Mouse (Mus musculus): ENCODE measurements at regions not wholly inside any gene's neighbourhood (a gene's known extent, or its start where the extent isn't known, plus 50 kb on each side); places are given as distances from the start of the nearest gene placed in this dataset.

GRCm38 (mm10) chr6:110120406-110120805 is 525.0 kb upstream of the Grm7 start:
- 83% methylated on average over 1 of the region's 1 CpGs for WGBS
- DNase-seq (no peak), ATAC-seq (ENCODE audit: low FRiP score, low TSS enrichment) (no peak)
- H3K9ac ChIP-seq (replicated peaks; ENCODE audit: low read length): no peak overlapping the region
- H3K4me1 ChIP-seq (ENCODE audit: control insufficient read depth, insufficient read depth, low read length): no peaks in the 10 kb centered on the region
- no peak overlapping the region for H3K4me3 ChIP-seq (replicated peaks; ENCODE audit: low read depth, low read length)
- no peak overlapping the region for H3K4me2 ChIP-seq (ENCODE audit: low read length)
- H3K36me3 ChIP-seq (ENCODE audit: control insufficient read depth, insufficient read depth, low read length): no peaks in the 10 kb centered on the region
- no peak overlapping the region for H3K27ac ChIP-seq (replicated peaks; ENCODE audit: low read depth, low read length)
- H3K27me3 ChIP-seq (ENCODE audit: control insufficient read depth, insufficient read depth, low read length): peaks cover 18% of the 10 kb centered on the region
- H3K9me3 ChIP-seq (ENCODE audit: control insufficient read depth, low read length): no peaks in the 10 kb centered on the region

GRCm38 (mm10) chr6:110132271-110132670 is 513.1 kb upstream of the Grm7 start:
- peak; percentile 11 for DNase-seq
- H3K9ac ChIP-seq (replicated peaks; ENCODE audit: low read length): no peak overlapping the region
- 77% methylated on average over 3 of the region's 3 CpGs for WGBS

DNA sequence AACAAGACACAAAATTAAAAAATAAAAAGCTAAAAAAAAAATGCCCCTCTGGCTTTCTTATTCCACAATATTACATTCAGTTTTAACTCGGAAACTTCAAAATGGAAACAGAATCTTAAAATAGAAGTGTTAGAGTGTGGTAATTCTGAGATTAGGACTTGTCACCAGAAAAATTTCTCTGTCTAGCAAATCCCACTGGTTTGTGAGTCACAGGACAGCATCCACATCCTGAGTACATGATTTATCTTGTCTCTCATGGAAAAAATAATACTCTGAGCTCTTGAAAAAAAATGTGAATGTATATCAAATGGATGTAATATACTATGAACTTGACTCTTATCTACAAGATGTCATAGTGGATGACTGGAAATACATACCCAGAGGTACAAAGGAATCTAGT is 511.8 kb upstream of the Grm7 start:
- DNase-seq: no peak
- Histone ChIP-seq H3K27me3 (ENCODE audit: control insufficient read depth, insufficient read depth, low read length) (no peaks in the 10 kb centered on the region), H3K4me2 (ENCODE audit: low read length) (no peak overlapping the region), H3K4me3 (replicated peaks; ENCODE audit: low read depth, low read length) (no peak overlapping the region), H3K4me1 (ENCODE audit: control insufficient read depth, insufficient read depth, low read length) (no peaks in the 10 kb centered on the region), H3K9ac (replicated peaks; ENCODE audit: low read length) (no peak overlapping the region), H3K9me3 (ENCODE audit: control insufficient read depth, low read length) (no peaks in the 10 kb centered on the region), H3K27ac (replicated peaks; ENCODE audit: low read depth, low read length) (no peak overlapping the region), H3K36me3 (ENCODE audit: control insufficient read depth, insufficient read depth, low read length) (no peaks in the 10 kb centered on the region)
- 87% methylated on average over 1 of the region's 1 CpGs for WGBS
- ATAC-seq (ENCODE audit: low FRiP score, low TSS enrichment): no peak

More at GRCm38 (mm10) chr6:110132271-110132670, 513.1 kb upstream of the Grm7 start:
- Histone ChIP-seq H3K27me3 (ENCODE audit: control insufficient read depth, insufficient read depth, low read length) (no peaks in the 10 kb centered on the region), H3K4me3 (replicated peaks; ENCODE audit: low read depth, low read length) (no peak overlapping the region), H3K4me2 (ENCODE audit: low read length) (no peak overlapping the region), H3K27ac (replicated peaks; ENCODE audit: low read depth, low read length) (no peak overlapping the region), H3K4me1 (ENCODE audit: control insufficient read depth, insufficient read depth, low read length) (no peaks in the 10 kb centered on the region), H3K9me3 (ENCODE audit: control insufficient read depth, low read length) (no peaks in the 10 kb centered on the region), H3K36me3 (ENCODE audit: control insufficient read depth, insufficient read depth, low read length) (no peaks in the 10 kb centered on the region)
- ATAC-seq (ENCODE audit: low FRiP score, low TSS enrichment): no peak

GRCm38 (mm10) chr6:110137043-110137650 is 508.2 kb upstream of the Grm7 start:
- DNase-seq (peak; percentile 13), ATAC-seq (ENCODE audit: low FRiP score, low TSS enrichment) (no peak)
- no peaks in the 10 kb centered on the region for H3K36me3 ChIP-seq (ENCODE audit: control insufficient read depth, insufficient read depth, low read length)
- H3K27me3 ChIP-seq (ENCODE audit: control insufficient read depth, insufficient read depth, low read length): no peaks in the 10 kb centered on the region
- no peak overlapping the region for H3K9ac ChIP-seq (replicated peaks; ENCODE audit: low read length)
- no peak overlapping the region for H3K4me2 ChIP-seq (ENCODE audit: low read length)
- H3K9me3 ChIP-seq (ENCODE audit: control insufficient read depth, low read length): no peaks in the 10 kb centered on the region
- 31% methylated on average over 7 of the region's 7 CpGs for WGBS
- H3K4me3 ChIP-seq (replicated peaks; ENCODE audit: low read depth, low read length): no peak overlapping the region
- H3K27ac ChIP-seq (replicated peaks; ENCODE audit: low read depth, low read length): no peak overlapping the region
- no peaks in the 10 kb centered on the region for H3K4me1 ChIP-seq (ENCODE audit: control insufficient read depth, insufficient read depth, low read length)

GRCm38 (mm10) chr6:110139396-110139795 is 506.0 kb upstream of the Grm7 start:
- H3K9ac ChIP-seq (replicated peaks; ENCODE audit: low read length): no peak overlapping the region
- ATAC-seq (ENCODE audit: low FRiP score, low TSS enrichment) (no peak), DNase-seq (no peak)
- no peaks in the 10 kb centered on the region for H3K27me3 ChIP-seq (ENCODE audit: control insufficient read depth, insufficient read depth, low read length)
- WGBS: 88% methylated on average over 2 of the region's 2 CpGs
- H3K4me3 ChIP-seq (replicated peaks; ENCODE audit: low read depth, low read length): no peak overlapping the region
- H3K4me2 ChIP-seq (ENCODE audit: low read length): no peak overlapping the region
- H3K36me3 ChIP-seq (ENCODE audit: control insufficient read depth, insufficient read depth, low read length): no peaks in the 10 kb centered on the region
- no peaks in the 10 kb centered on the region for H3K9me3 ChIP-seq (ENCODE audit: control insufficient read depth, low read length)
- no peak overlapping the region for H3K27ac ChIP-seq (replicated peaks; ENCODE audit: low read depth, low read length)
- no peaks in the 10 kb centered on the region for H3K4me1 ChIP-seq (ENCODE audit: control insufficient read depth, insufficient read depth, low read length)

DNA sequence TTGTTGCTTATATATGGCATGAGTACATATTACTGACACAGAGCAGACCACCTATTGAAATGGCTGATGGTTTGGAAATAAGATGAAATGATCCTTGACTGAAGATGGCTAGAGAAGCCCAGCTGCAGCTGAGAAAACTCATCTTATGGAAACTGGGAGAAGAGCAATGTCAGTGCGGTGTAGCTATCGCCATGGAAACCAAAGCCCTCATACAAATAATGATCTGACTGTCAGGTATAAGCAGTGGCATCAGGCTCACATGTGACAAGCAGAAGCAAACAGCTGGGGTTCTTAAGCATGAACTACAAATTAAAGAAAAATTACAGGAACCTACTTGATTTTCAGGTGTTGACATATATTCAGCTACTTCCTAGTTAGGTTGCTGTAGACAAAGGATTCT is 476.8 kb upstream of the Grm7 start:
- ATAC-seq (ENCODE audit: low FRiP score, low TSS enrichment) (peak; percentile 68), DNase-seq (peak; percentile 74)
- Histone ChIP-seq H3K4me1 (ENCODE audit: control insufficient read depth, insufficient read depth, low read length) (0 out of 2 replicates have a peak, but pooled peaks cover 2% of the 10 kb centered on the region), H3K9ac (replicated peaks; ENCODE audit: low read length) (no peak overlapping the region), H3K9me3 (ENCODE audit: control insufficient read depth, low read length) (no peaks in the 10 kb centered on the region), H3K4me3 (replicated peaks; ENCODE audit: low read depth, low read length) (no peak overlapping the region), H3K36me3 (ENCODE audit: control insufficient read depth, insufficient read depth, low read length) (no peaks in the 10 kb centered on the region), H3K27ac (replicated peaks; ENCODE audit: low read depth, low read length) (no peak overlapping the region), H3K27me3 (ENCODE audit: control insufficient read depth, insufficient read depth, low read length) (no peaks in the 10 kb centered on the region), H3K4me2 (ENCODE audit: low read length) (no peak overlapping the region)
- 62% methylated on average over 2 of the region's 2 CpGs for WGBS

GRCm38 (mm10) chr6:110205973-110206372 is 439.4 kb upstream of the Grm7 start:
- H3K9ac ChIP-seq (replicated peaks; ENCODE audit: low read length): no peak overlapping the region
- H3K27ac ChIP-seq (replicated peaks; ENCODE audit: low read depth, low read length): no peak overlapping the region
- H3K4me3 ChIP-seq (replicated peaks; ENCODE audit: low read depth, low read length): no peak overlapping the region
- ATAC-seq (ENCODE audit: low FRiP score, low TSS enrichment): peak; percentile 74
- no peak overlapping the region for H3K4me2 ChIP-seq (ENCODE audit: low read length)
- no peaks in the 10 kb centered on the region for H3K4me1 ChIP-seq (ENCODE audit: control insufficient read depth, insufficient read depth, low read length)
- peak; percentile 7 for DNase-seq
- no peaks in the 10 kb centered on the region for H3K9me3 ChIP-seq (ENCODE audit: control insufficient read depth, low read length)
- no peaks in the 10 kb centered on the region for H3K27me3 ChIP-seq (ENCODE audit: control insufficient read depth, insufficient read depth, low read length)
- no peaks in the 10 kb centered on the region for H3K36me3 ChIP-seq (ENCODE audit: control insufficient read depth, insufficient read depth, low read length)
- WGBS: 59% methylated on average over 2 of the region's 2 CpGs

- Histone ChIP-seq H3K9me3 (ENCODE audit: control insufficient read depth, low read length) (no peaks in the 10 kb centered on the region), H3K27me3 (ENCODE audit: control insufficient read depth, insufficient read depth, low read length) (no peaks in the 10 kb centered on the region), H3K9ac (replicated peaks; ENCODE audit: low read length) (no peak overlapping the region), H3K4me3 (replicated peaks; ENCODE audit: low read depth, low read length) (no peak overlapping the region), H3K4me2 (ENCODE audit: low read length) (no peak overlapping the region), H3K27ac (replicated peaks; ENCODE audit: low read depth, low read length) (no peak overlapping the region), H3K4me1 (ENCODE audit: control insufficient read depth, insufficient read depth, low read length) (no peaks in the 10 kb centered on the region), H3K36me3 (ENCODE audit: control insufficient read depth, insufficient read depth, low read length) (no peaks in the 10 kb centered on the region)
- ATAC-seq (ENCODE audit: low FRiP score, low TSS enrichment) (no peak), DNase-seq (no peak)
- WGBS: 71% methylated on average over 1 of the region's 1 CpGs
Observed at GRCm38 (mm10) chr6:110208822-110209221, 436.6 kb upstream of the Grm7 start.

GRCm38 (mm10) chr6:110247490-110247889 is 397.9 kb upstream of the Grm7 start:
- peak; percentile 21 for DNase-seq
- Histone ChIP-seq H3K9ac (replicated peaks; ENCODE audit: low read length) (no peak overlapping the region), H3K4me1 (ENCODE audit: control insufficient read depth, insufficient read depth, low read length) (no peaks in the 10 kb centered on the region), H3K4me2 (ENCODE audit: low read length) (no peak overlapping the region), H3K9me3 (ENCODE audit: control insufficient read depth, low read length) (no peaks in the 10 kb centered on the region), H3K27ac (replicated peaks; ENCODE audit: low read depth, low read length) (no peak overlapping the region), H3K36me3 (ENCODE audit: control insufficient read depth, insufficient read depth, low read length) (no peaks in the 10 kb centered on the region), H3K27me3 (ENCODE audit: control insufficient read depth, insufficient read depth, low read length) (no peaks in the 10 kb centered on the region), H3K4me3 (replicated peaks; ENCODE audit: low read depth, low read length) (no peak overlapping the region)
- WGBS: 66% methylated on average over 1 of the region's 1 CpGs
- no peak for ATAC-seq (ENCODE audit: low FRiP score, low TSS enrichment)
